Mouse (Mus musculus): Measurements from ENCODE around the gene Ugcg.

DNA sequence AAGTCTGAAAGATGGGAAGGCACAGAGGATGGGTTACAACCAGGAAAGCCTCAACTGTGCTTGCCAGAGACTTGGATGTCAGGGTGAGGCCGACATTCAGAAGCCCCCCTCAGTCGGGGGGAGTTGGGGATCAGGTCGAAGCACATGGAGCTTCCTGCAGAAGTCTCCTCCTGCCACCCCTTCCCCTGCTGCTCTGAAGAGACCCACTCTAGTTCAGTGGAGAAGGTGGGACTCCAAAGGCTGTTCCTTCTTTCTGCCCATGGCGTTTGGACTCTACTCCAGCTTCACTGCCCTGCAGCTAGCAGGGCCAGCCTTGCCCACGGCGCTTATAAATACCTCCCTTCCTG, 8.0 kb downstream of the Ugcg start:
- no peak for TF ChIP-seq CTCF (IDR thresholded peaks at IDR 0.05; ENCODE audit: insufficient read depth, low read length)
- no peak for TF ChIP-seq POLR2A (IDR thresholded peaks at IDR 0.05; ENCODE audit: borderline replicate concordance, extremely low read depth, low read depth, low read length)
